Mouse (Mus musculus): ENCODE data around the gene Rnf141.

Rnf141 gene

GRCm38 (mm10) chr7:110770949-110771348, 73.3 kb downstream of the Rnf141 start:
- DNase-seq (ENCODE audit: extremely low read depth, low read depth, low spot score): no peak

- DNase-seq (ENCODE audit: extremely low read depth, low read depth, low spot score): no peak
Measured at GRCm38 (mm10) chr7:110769094-110769493, 75.2 kb downstream of the Rnf141 start.

- DNase-seq (ENCODE audit: extremely low read depth, low read depth, low spot score): no peak
Measured at GRCm38 (mm10) chr7:110768451-110769064, 75.7 kb downstream of the Rnf141 start.

GRCm38 (mm10) chr7:110768001-110768400, 76.3 kb downstream of the Rnf141 start, which contains the start of gene Ampd3:
Gene Ampd3 (plus strand): TSS chr7:110768206.
- no peak for DNase-seq (ENCODE audit: extremely low read depth, low read depth, low spot score)

- DNase-seq (ENCODE audit: extremely low read depth, low read depth, low spot score): no peak
Measured at GRCm38 (mm10) chr7:110762605-110763180, 81.6 kb downstream of the Rnf141 start.

GRCm38 (mm10) chr7:110756440-110756839, 87.8 kb downstream of the Rnf141 start:
- DNase-seq (ENCODE audit: extremely low read depth, low read depth, low spot score): no peak

GRCm38 (mm10) chr7:110753926-110754330, 90.3 kb downstream of the Rnf141 start:
- DNase-seq (ENCODE audit: extremely low read depth, low read depth, low spot score): no peak

GRCm38 (mm10) chr7:110753310-110753709, 90.9 kb downstream of the Rnf141 start:
- DNase-seq (ENCODE audit: extremely low read depth, low read depth, low spot score): no peak

GRCm38 (mm10) chr7:110751634-110752033, 92.6 kb downstream of the Rnf141 start:
- no peak for DNase-seq (ENCODE audit: extremely low read depth, low read depth, low spot score)

GRCm38 (mm10) chr7:110750834-110751233, 93.4 kb downstream of the Rnf141 start:
- no peak for DNase-seq (ENCODE audit: extremely low read depth, low read depth, low spot score)

All from fat pad, adult 2 months (tissue).